Mouse (Mus musculus): ENCODE data around the gene Actl6a. TPM values are rescaled to one million over a fixed set of nuclear protein-coding genes. Genes with fewer than 3 reads are reported as not detected.

Actl6a gene
- polyA plus RNA-seq, 1 experiment from 2014 or later: 102 TPM

- Histone ChIP-seq H3K4me1 (peaks cover 13% of the 10 kb centered on the region), H3K9ac (no peak overlapping the region), H3K4me2 (no peak overlapping the region), H3K27me3 (replicated peaks) (no peaks in the 10 kb centered on the region), H3K4me3 (no peak overlapping the region), H3K36me3 (peaks cover 64% of the 10 kb centered on the region), H3K9me3 (no peaks in the 10 kb centered on the region), H3K27ac (replicated peaks) (peak overlapping the region; percentile 33)
- 62% methylated on average over 3 of the region's 3 CpGs for WGBS
- no peak for ATAC-seq (ENCODE audit: extremely low read depth, insufficient number of reproducible peaks, low FRiP score, low TSS enrichment)
Measured at GRCm38 (mm10) chr3:32754384-32754915, 48.4 kb downstream of the Actl6a start.

DNA sequence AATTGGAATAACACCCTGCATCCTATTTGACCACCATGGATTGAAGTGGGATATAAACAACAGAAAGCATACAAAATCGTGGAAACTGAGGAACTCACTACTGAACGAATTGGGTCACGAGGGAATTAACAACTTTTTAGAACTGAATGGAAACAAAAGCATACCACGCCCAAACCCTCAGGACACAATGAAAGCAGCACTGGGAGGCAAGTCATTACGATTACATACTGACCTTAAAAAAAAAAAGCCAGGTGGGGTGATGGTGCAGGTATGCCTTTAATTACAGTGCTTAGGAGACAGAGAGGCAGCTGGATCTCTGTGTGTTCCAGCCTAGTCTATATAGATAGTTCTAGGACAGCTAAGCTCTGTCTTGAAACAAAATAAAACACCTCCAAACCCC is 53.1 kb downstream of the Actl6a start:
- no peak overlapping the region for H3K4me3 ChIP-seq
- ATAC-seq (ENCODE audit: extremely low read depth, insufficient number of reproducible peaks, low FRiP score, low TSS enrichment): no peak
- peaks cover 7% of the 10 kb centered on the region; the same call in 1 of the 2 replicates for H3K4me1 ChIP-seq
- no peaks in the 10 kb centered on the region for H3K27me3 ChIP-seq (replicated peaks)
- H3K9me3 ChIP-seq: no peaks in the 10 kb centered on the region
- no peak overlapping the region for H3K9ac ChIP-seq
- no peak overlapping the region for H3K27ac ChIP-seq (replicated peaks)
- 73% methylated on average over 5 of the region's 5 CpGs for WGBS
- peaks cover 21% of the 10 kb centered on the region for H3K36me3 ChIP-seq
- no peak overlapping the region for H3K4me2 ChIP-seq

GRCm38 (mm10) chr3:32762962-32763361 is 56.9 kb downstream of the Actl6a start:
- Histone ChIP-seq H3K9ac (no peak overlapping the region), H3K9me3 (no peaks in the 10 kb centered on the region), H3K27ac (replicated peaks) (no peak overlapping the region), H3K36me3 (0 out of 2 replicates have a peak, but pooled peaks cover under 1% of the 10 kb centered on the region), H3K4me3 (no peak overlapping the region), H3K4me2 (no peak overlapping the region), H3K27me3 (replicated peaks) (no peaks in the 10 kb centered on the region), H3K4me1 (no peaks in the 10 kb centered on the region)
- ATAC-seq (ENCODE audit: extremely low read depth, insufficient number of reproducible peaks, low FRiP score, low TSS enrichment): no peak
- WGBS: 65% methylated on average over 8 of the region's 8 CpGs

DNA sequence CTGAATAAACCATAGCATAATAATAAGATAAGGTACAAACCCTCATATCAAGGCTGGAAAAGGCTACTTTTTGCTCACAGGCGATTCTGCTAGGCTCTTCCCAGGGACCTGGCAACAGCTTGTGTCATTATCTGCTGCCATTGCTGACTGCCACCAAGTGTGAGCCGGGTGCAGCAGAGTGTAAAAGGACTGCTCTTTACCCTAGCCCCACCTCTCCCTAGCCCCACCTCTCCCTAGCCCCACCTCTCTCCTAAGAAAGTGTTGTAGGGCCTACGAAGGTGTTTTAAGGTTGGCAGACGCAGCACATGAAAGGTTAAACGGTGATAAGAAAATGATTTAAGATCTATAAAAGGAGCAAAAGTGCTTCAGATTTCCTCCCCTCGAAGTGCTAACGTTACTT is 57.8 kb downstream of the Actl6a start:
- ATAC-seq (ENCODE audit: extremely low read depth, insufficient number of reproducible peaks, low FRiP score, low TSS enrichment): no peak
- no peaks in the 10 kb centered on the region for H3K9me3 ChIP-seq
- H3K4me2 ChIP-seq: no peak overlapping the region
- no peaks in the 10 kb centered on the region for H3K4me1 ChIP-seq
- WGBS: 42% methylated on average over 7 of the region's 7 CpGs
- H3K27ac ChIP-seq (replicated peaks): no peak overlapping the region
- H3K9ac ChIP-seq: no peak overlapping the region
- no peaks in the 10 kb centered on the region for H3K27me3 ChIP-seq (replicated peaks)
- H3K4me3 ChIP-seq: no peak overlapping the region
- no peaks in the 10 kb centered on the region for H3K36me3 ChIP-seq

- Histone ChIP-seq H3K4me3 (no peak overlapping the region), H3K36me3 (no peaks in the 10 kb centered on the region), H3K27me3 (replicated peaks) (no peaks in the 10 kb centered on the region), H3K9ac (no peak overlapping the region), H3K4me1 (no peaks in the 10 kb centered on the region), H3K4me2 (no peak overlapping the region), H3K9me3 (no peaks in the 10 kb centered on the region), H3K27ac (replicated peaks) (no peak overlapping the region)
- no peak for ATAC-seq (ENCODE audit: extremely low read depth, insufficient number of reproducible peaks, low FRiP score, low TSS enrichment)
- WGBS: 74% methylated on average over 2 of the region's 2 CpGs
Measured at GRCm38 (mm10) chr3:32770781-32771180, 64.7 kb downstream of the Actl6a start.

Other genes with a start within 250 kb of the Actl6a start
- 0.08 and 0.11 TPM in 2 replicates for gene Kcnmb3, start 214.1 kb upstream of the Actl6a start, polyA plus RNA-seq (2015; fragmentation: Nextera tagmentation; extraction: Ambion mirVana)
- gene Zfp639, start 196.0 kb upstream of the Actl6a start, polyA plus RNA-seq (2015; fragmentation: Nextera tagmentation; extraction: Ambion mirVana): 23.7 and 28.5 TPM in 2 replicates
- gene Mfn1, start 176.8 kb upstream of the Actl6a start, polyA plus RNA-seq (2015; fragmentation: Nextera tagmentation; extraction: Ambion mirVana): 53.2 and 58.9 TPM in 2 replicates
- gene Gnb4, start 89.7 kb upstream of the Actl6a start, polyA plus RNA-seq (2015; fragmentation: Nextera tagmentation; extraction: Ambion mirVana): 50.4 and 53.4 TPM in 2 replicates
- gene Ndufb5, start 30.7 kb downstream of the Actl6a start, polyA plus RNA-seq (2015; fragmentation: Nextera tagmentation; extraction: Ambion mirVana): 490 and 549 TPM in 2 replicates
- gene Mrpl47, start 31.3 kb downstream of the Actl6a start, polyA plus RNA-seq (2015; fragmentation: Nextera tagmentation; extraction: Ambion mirVana): 27.6 and 37.8 TPM in 2 replicates
- 45.3 and 50.3 TPM in 2 replicates for gene Usp13, start 111.2 kb downstream of the Actl6a start, polyA plus RNA-seq (2015; fragmentation: Nextera tagmentation; extraction: Ambion mirVana)